Mouse (Mus musculus): ENCODE results near the gene Ctdnep1.
"Not testable (repeated sequence)": the region's sequence is repeated elsewhere in the genome, so short reads cannot be mapped to it uniquely, and the experiment has no call there.

Ctdnep1 gene

GRCm38 (mm10) chr11:70010961-70011360 is 30.0 kb downstream of the Ctdnep1 start:
- no peak for DNase-seq (ENCODE audit: low spot score)

DNA sequence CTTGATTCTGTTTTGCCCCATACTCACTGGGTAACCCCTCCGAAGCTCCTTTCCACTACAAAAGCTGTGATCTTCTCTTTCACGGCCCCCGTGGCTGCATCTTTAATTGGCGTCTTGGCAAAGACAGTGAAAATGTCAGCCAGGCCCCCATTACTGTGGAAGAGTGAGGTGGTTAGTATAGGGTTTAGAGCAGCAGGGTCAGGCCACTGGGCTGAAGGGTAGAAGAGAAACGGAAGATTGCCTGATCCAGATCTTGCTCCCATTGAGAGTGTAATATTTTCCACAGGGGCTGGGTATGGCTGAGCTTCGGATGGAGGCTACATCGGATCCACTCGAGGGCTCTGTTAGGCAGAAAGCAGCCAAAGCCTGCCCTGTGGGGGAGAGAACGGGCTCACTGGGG is 32.0 kb downstream of the Ctdnep1 start:
- DNase-seq (ENCODE audit: low spot score), result no peak

GRCm38 (mm10) chr11:70013408-70013807 is 32.5 kb downstream of the Ctdnep1 start:
- no peak for DNase-seq (ENCODE audit: low spot score)

- no peak for DNase-seq (ENCODE audit: low spot score)
Observed at GRCm38 (mm10) chr11:70014051-70014450, 33.1 kb downstream of the Ctdnep1 start.

GRCm38 (mm10) chr11:70014880-70015558 is 34.1 kb downstream of the Ctdnep1 start, which contains the start of gene Acadvl:
Gene Acadvl, minus strand, starts transcription at chr11:70015411.
- DNase-seq (ENCODE audit: low spot score), result peak; percentile 91

DNA sequence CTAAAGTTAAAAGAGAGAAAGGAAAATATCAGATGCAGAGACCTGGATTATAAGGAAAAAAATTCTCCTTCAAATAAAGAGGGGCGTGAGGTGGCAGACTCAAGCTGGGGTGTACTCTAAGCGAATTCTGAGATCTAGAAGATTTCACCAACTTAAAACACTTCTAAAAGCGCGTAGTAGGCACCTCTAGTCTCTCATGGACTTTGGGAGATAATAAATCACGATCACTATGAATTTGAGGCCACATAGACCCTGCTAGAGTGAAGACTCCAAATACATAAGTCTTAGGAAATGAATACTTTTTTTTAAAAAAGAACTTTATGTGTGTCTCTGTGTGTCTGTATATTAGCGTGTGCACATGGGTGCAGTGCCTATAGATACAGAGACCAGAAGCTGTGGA is 34.7 kb downstream of the Ctdnep1 start:
- DNase-seq (ENCODE audit: low spot score), result no peak

DNA sequence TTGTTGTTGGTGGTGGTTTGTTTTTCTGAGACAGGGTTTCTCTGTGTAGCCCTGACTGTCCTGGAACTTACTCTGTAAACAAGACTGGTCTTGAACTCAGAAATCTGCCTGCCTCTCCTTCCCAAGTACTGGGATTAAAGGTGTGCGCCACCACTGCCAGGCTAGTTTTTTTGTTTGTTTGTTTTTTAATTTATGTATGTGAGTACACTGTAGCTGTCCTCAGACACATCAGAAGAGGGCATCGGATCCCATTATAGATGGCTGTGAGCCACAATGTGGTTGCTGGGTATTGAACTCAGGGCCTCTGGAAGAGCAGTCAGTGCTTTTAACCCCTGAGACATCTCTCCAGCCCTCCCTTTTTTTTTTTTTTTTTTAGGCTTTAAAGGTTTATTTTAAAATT is 35.2 kb downstream of the Ctdnep1 start:
- not testable (repeated sequence) for DNase-seq (ENCODE audit: low spot score)

GRCm38 (mm10) chr11:70016669-70017068 is 35.7 kb downstream of the Ctdnep1 start, which contains the start of gene Dlg4:
Gene Dlg4, plus strand, starts transcription at chr11:70016942.
- no peak for DNase-seq (ENCODE audit: low spot score)

- no peak for DNase-seq (ENCODE audit: low spot score)
Observed at GRCm38 (mm10) chr11:70017199-70017767, 36.3 kb downstream of the Ctdnep1 start.

DNA sequence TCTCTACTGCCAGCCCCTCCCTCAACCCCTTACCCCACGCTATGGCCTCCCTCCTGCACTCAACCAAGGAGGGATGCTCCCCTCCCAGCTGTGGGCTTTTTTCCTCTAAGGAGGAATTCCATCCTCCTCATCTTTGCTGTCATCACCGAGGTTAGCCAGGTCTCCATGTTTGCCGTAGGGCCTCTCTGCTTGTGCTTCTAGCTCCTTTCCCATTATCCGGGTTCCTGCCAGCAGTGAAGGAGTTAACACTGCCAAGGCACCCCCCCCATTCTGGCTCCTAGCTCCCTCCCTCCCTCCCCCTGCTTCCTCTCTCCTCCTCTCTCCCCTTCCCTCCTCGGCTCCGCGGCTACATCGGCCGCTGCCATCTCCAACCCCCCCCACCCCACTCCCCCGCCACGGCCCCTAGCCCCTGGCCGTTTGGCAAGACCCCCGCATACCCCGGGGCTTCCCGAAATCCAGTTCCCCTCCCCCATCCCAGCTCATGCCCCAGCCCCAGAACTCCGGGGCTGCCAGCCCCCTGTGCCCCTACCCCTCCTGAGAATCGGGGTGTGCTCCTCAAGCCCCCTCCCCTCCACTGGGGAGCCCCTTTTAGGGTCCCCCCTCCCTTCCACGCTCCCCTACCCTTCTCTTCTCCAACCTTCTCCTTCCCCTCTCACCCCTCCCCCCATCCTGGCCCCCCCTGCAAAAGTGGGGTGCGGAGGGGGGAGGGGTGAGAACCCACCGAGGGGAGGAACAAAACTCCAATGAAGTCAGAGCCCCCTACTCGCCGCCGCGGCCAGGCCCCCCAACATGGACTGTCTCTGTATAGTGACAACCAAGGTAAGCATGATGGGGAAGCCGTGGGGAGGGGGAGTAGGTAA is 37.4 kb downstream of the Ctdnep1 start:
- peak; percentile 68 for DNase-seq (ENCODE audit: low spot score)

DNA sequence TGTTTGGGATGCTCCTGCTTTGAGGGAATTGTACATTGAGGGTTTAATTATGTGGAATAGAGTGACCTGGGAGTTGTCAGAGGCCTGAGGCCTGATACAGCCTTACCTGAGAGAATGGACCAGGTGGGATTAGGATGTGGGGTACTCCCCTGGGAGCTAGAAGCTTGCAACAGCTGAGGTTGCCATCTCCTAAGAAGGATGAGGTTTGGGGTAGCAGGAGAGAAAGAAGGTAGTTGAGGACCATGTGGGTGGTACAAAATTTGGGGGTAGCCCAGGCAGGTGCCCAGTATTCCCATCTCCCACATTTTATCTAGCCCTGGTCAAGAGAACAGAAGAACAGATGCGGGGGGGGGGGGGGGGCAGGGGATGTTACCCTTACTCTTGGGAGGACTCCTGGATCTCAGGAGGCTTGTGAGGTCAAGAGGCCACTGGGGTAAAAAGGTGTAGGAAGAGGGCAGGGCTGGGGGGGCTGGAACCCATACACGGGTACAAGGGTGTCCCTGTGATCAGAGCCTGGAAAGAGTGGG is 38.6 kb downstream of the Ctdnep1 start:
- DNase-seq (ENCODE audit: low spot score), result no peak

DNA sequence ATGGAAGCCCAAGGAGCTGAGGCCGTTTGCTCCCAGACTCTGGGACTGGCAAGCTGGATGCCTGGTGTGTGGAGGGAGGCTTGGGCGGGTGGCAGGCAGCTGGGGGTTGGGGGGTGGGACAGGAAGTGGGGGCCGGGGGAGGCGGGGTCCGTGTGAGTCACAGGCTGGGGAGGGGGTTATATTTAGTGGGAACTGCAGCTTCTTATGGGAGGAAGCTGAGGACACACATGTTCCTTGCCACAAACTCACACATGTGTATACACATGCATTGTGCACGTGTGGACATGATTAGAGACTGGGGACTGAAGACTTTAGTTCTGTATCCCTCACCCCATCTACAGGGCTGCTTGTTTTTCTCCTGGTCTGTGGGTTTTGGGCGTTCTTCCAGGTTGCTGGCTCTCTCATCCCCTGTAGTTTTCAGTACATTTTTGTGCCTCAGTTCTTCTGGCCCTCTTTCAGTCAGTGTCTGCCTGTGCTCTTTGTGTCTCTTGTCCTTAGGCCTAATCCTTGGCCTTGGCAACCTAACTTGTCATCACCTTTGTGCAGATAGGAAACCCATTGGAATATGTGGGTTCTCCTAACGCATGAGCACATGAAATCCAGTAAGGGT is 39.2 kb downstream of the Ctdnep1 start:
- peak; percentile 56 for DNase-seq (ENCODE audit: low spot score)

- DNase-seq (ENCODE audit: low spot score), result peak; percentile 86
Observed at GRCm38 (mm10) chr11:70020731-70021263, 39.8 kb downstream of the Ctdnep1 start.

DNA sequence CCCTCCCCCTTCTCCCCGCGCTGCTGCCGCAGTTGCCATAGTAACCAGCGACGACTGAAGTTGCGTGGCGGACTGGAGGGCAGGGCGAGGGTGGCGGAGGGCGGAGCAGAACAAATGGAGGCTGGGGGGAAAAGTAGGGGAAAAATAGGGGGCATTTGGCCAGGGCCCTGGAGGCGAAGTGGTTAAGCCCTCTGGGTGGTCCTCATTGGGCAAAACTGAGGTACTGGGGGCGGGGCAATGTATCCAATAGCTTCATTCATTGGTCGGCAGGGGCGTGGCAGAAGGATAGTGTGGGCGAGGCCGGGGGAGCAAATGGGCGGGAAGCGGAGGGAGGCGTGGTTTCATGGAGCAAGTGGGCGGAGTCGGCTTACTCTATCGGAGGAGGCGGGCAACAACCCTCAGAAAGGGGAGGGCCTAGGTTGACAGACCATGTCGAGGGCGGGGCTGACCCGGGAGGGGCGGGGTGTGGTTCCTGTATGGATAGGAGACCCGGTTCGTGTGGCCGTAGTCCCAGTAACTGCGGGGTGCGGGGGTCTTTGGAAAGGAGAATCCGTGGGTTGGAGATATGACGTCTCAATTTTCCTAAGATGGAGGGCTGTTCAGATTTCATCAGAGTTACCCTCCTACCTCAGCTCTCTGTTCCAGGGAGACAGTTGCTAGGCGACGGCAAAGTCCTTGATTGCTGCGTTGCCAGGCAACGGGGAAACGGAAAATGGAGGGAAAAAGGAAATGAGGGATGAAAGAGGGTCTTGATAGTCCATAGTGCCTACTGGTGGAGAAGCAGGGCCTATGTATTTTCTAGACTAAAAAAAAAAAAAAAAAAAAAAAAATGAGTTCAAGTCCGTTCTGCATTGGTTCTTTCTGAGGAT is 40.5 kb downstream of the Ctdnep1 start:
- peak; percentile 99 for DNase-seq (ENCODE audit: low spot score)

DNA sequence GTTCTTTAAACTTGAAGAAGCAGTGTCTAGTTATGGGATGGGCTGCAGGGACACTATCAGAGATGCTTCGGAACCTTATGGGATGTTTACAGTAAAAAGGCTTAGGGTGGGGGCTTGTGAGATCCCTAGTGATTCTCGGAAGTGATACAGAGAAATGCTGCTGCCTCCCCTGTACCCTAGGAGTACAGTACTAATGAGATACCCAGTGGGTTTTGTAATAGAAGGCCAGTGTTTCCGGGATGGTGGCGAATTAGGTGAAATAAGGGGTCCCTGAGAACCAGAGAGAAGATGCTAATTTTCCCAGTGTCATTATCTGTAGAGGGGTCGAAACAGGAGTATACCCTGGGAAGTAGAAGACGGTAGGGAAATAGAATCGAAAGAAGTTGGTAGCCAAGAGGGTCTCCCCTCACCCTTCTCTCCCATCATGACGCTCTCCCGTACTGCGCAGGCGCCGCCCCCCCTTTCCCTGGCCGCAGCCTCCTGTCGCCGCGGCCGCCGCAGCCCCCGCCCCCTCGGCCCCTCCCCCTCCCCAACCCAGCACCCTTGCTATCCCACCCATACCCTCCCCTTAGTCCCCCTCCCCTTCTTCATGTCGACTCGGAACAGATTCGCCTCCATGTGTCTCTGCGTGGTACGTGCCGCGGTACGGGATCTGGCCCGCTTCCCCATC is 42.7 kb downstream of the Ctdnep1 start:
- DNase-seq (ENCODE audit: low spot score), result no peak

DNA sequence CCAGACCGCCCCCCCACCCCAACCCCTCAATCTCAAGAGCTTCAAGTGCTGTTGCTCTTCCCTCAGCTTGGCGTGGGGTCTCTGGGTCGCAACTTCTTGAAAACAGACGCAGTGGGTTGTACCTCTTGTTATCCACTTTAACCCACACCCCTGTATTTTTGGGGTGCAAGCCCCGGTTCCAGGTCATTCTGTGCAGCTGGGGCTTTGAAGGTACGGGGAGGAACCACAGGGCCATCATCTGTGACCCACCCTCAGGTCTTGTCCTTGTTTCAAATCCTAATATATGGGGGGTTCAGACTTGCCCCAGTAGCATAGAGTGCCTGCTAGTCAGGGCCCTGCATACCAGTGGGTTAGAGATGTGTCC is 43.2 kb downstream of the Ctdnep1 start:
- no peak for DNase-seq (ENCODE audit: low spot score)

GRCm38 (mm10) chr11:70026689-70027088 is 45.7 kb downstream of the Ctdnep1 start:
- no peak for DNase-seq (ENCODE audit: low spot score)

GRCm38 (mm10) chr11:70027397-70027796 is 46.4 kb downstream of the Ctdnep1 start:
- DNase-seq (ENCODE audit: low spot score), result no peak

GRCm38 (mm10) chr11:70028401-70029129 is 47.6 kb downstream of the Ctdnep1 start:
- DNase-seq (ENCODE audit: low spot score), result no peak

Measured in layer of hippocampus, adult 11-12 months (tissue).